Mouse (Mus musculus): Measurements from ENCODE around the gene Fto.

GRCm38 (mm10) chr8:91353907-91354306 lies 40.6 kb downstream of the Fto start:
- TF ChIP-seq HCFC1 (IDR thresholded peaks at IDR 0.05; ENCODE audit: borderline replicate concordance, insufficient read depth, low read length), result no peak
- TF ChIP-seq ZC3H11A (IDR thresholded peaks at IDR 0.05; ENCODE audit: borderline replicate concordance, low read depth, low read length), result no peak
- no peak for TF ChIP-seq MAFK (IDR thresholded peaks at IDR 0.05; ENCODE audit: insufficient read depth, low read depth, low read length)
- TF ChIP-seq CHD2 (IDR thresholded peaks at IDR 0.05; ENCODE audit: low read depth, low read length), result no peak
- no peak for TF ChIP-seq ZNF384 (IDR thresholded peaks at IDR 0.05; ENCODE audit: low read depth, low read length)
